Mouse (Mus musculus): ENCODE measurements around the gene Fam208b. TPM values are rescaled to one million over a fixed set of nuclear protein-coding genes. Genes with fewer than 3 reads are reported as not detected.
"Not testable (repeated sequence)": the region's sequence is repeated elsewhere in the genome, so short reads cannot be mapped to it uniquely, and the experiment has no call there.

Gene Fam208b
- total and polyA plus RNA-seq, 3 experiments = 2.5 to 13.1 (median 12.8) TPM

DNA sequence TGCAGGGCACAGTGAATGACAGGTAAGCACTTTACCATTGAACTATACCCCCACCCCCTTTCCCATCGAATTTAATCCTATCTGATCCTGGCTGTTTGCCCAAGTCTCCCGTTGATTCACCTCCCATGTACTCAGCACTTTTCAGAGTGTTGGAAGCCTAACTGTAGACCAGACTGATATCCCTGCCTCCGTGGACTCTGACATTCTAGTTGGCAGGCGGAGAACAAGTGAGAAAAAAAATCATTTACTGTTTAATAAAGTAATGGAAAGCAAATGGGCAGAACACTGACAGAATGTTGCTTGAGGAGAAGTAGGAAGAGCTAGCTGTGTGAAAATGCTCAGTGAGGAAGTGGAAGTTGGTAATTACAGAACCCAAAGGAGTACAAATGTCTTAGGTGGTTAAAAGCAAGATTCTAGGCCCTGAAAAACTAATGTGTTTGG lies 85.3 kb downstream of the Fam208b start:
- 24% methylated on average over 4 of the region's 4 CpGs for WGBS
- Histone ChIP-seq H3K4me3 (no peak overlapping the region), H3K79me2 (replicated peaks; ENCODE audit: control insufficient read depth, insufficient read depth, low read length) (no peaks in the 10 kb centered on the region), H3K27me3 (ENCODE audit: control insufficient read depth, insufficient read depth, low read length) (no peaks in the 10 kb centered on the region), H3K27ac (no peak overlapping the region; the same call in 1 of the 2 replicates), H3K9ac (ENCODE audit: low read depth, low read length) (no peak overlapping the region), H3K36me3 (ENCODE audit: control insufficient read depth, insufficient read depth, low read length) (no peaks in the 10 kb centered on the region), H3K4me1 (ENCODE audit: control insufficient read depth, insufficient read depth, low read length) (peaks cover 1% of the 10 kb centered on the region; the same call in 1 of the 2 replicates)
- TF ChIP-seq CTCF (IDR thresholded peaks at IDR 0.05) = no peak
- no peak for TF ChIP-seq EP300 (IDR thresholded peaks at IDR 0.05; ENCODE audit: insufficient read depth, low read depth, low read length)
- no peak for TF ChIP-seq POLR2A (IDR thresholded peaks at IDR 0.05; ENCODE audit: insufficient read depth, low read depth, low read length)
- DNase-seq = no peak
- intact Hi-C loops (cut with DNase I) = no loop called here

DNA sequence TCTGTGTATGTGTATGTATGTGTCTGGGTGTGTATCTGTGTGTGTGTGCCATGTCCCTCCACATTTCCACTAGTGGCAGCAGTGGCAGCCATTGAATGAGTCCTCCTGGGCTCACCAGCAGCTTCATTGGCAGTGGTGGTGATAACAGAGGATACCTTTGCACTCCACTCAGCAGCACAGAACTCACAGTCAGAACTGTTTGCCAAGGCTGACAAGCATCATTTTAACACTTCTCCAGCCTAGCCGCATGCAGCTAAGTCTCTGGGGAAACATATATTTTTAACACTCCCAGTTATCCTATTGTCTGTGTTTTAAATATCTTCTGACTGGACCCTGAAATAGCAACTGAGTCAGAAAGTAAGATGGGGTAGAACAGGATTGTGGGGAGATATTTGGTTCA lies 87.0 kb downstream of the Fam208b start:
- no peak overlapping the region for H3K4me3 ChIP-seq

DNA sequence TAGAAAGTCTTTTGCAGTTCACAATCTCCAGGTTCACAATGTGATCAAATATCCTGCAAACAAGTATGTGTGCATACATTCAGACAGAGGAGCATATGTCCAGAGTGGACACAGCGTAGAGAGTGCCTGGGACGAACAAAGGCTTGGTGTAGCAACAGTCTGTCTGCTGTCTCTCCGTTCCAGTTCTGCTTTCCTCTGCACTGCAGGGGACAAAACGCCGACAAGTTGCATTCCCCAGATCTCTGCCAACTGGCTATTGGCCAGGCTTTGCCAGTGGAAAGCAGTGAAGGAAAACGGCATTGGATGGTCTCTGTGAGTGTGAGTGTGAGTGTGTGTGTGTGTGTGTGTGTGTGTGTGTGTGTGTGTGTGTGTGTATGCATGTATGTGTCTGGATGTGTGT lies 87.4 kb downstream of the Fam208b start:
- Histone ChIP-seq H3K9ac (ENCODE audit: low read depth, low read length) (no peak overlapping the region), H3K4me3 (no peak overlapping the region), H3K36me3 (ENCODE audit: control insufficient read depth, insufficient read depth, low read length) (no peaks in the 10 kb centered on the region), H3K27me3 (ENCODE audit: control insufficient read depth, insufficient read depth, low read length) (no peaks in the 10 kb centered on the region), H3K79me2 (replicated peaks; ENCODE audit: control insufficient read depth, insufficient read depth, low read length) (no peaks in the 10 kb centered on the region), H3K27ac (no peak overlapping the region), H3K4me1 (ENCODE audit: control insufficient read depth, insufficient read depth, low read length) (peaks cover 1% of the 10 kb centered on the region; the same call in 1 of the 2 replicates)
- DNase-seq = peak in 1 of 2 experiments; percentile 37
- no peak for TF ChIP-seq POLR2A (IDR thresholded peaks at IDR 0.05; ENCODE audit: insufficient read depth, low read depth, low read length)
- no peak for TF ChIP-seq EP300 (IDR thresholded peaks at IDR 0.05; ENCODE audit: insufficient read depth, low read depth, low read length)
- TF ChIP-seq CTCF (IDR thresholded peaks at IDR 0.05) = no peak
- 17% methylated on average over 6 of the region's 6 CpGs for WGBS
- intact Hi-C loops (cut with DNase I) = no loop called here

More for the DNA sequence above, 87.0 kb downstream of the Fam208b start:
- WGBS = 31% methylated on average over 1 of the region's 1 CpGs
- no peaks in the 10 kb centered on the region for H3K79me2 ChIP-seq (replicated peaks; ENCODE audit: control insufficient read depth, insufficient read depth, low read length)
- no peak for DNase-seq
- H3K36me3 ChIP-seq (ENCODE audit: control insufficient read depth, insufficient read depth, low read length) = no peaks in the 10 kb centered on the region
- TF ChIP-seq POLR2A (IDR thresholded peaks at IDR 0.05; ENCODE audit: insufficient read depth, low read depth, low read length) = no peak
- TF ChIP-seq CTCF (IDR thresholded peaks at IDR 0.05) = no peak
- no peak overlapping the region for H3K9ac ChIP-seq (ENCODE audit: low read depth, low read length)
- no peaks in the 10 kb centered on the region for H3K27me3 ChIP-seq (ENCODE audit: control insufficient read depth, insufficient read depth, low read length)
- intact Hi-C loops (cut with DNase I) = no loop called here
- no peak overlapping the region for H3K27ac ChIP-seq
- peaks cover 1% of the 10 kb centered on the region; the same call in 1 of the 2 replicates for H3K4me1 ChIP-seq (ENCODE audit: control insufficient read depth, insufficient read depth, low read length)

DNA sequence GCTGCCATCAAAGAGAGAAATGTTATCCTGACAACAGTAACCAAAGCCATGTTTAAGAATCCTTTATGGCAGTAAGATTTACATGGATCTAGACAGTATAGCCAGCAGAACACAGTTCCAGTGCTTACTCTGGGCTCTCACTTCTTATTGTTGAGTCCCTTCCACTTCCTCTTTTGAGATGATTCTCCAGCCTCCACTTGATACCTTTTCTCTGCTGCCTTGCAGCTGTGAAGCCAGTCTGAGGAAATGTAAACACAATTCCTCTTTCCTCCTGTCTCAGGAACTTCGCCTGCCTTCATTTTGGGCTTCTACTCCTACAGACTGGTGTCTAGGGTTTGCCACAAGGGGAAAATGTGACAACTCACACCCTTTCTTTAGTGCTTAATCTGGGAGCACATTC lies 90.9 kb downstream of the Fam208b start:
- 21% methylated on average over 1 of the region's 1 CpGs for WGBS
- H3K36me3 ChIP-seq (ENCODE audit: control insufficient read depth, insufficient read depth, low read length); intact Hi-C loops (cut with DNase I); DNase-seq; H3K4me3 ChIP-seq; H3K79me2 ChIP-seq (replicated peaks; ENCODE audit: control insufficient read depth, insufficient read depth, low read length); H3K27ac ChIP-seq; H3K27me3 ChIP-seq (ENCODE audit: control insufficient read depth, insufficient read depth, low read length); H3K4me1 ChIP-seq (ENCODE audit: control insufficient read depth, insufficient read depth, low read length); H3K9ac ChIP-seq (ENCODE audit: low read depth, low read length): not testable (repeated sequence)

DNA sequence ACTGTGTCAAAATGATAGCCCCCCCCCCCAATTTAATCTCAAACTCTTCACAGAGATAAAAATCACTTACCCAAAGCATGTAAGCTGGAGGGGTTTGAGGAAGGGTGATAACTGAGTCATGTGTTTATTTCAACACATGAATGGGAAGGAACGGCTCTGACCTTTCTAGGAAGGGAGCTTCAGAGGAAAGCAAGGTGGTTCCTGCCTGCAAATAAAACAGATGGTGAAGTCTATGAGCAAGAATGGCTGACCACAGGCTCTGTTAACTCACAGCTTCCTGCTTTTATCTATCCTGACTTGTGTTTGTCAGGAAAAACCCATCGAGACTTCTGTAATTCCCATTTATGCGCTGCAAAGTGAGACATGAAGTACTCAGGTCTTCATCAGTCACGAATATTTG lies 91.6 kb downstream of the Fam208b start:
- 26% methylated on average over 4 of the region's 4 CpGs for WGBS
- H3K4me1 ChIP-seq (ENCODE audit: control insufficient read depth, insufficient read depth, low read length); H3K9ac ChIP-seq (ENCODE audit: low read depth, low read length); intact Hi-C loops (cut with DNase I); H3K27ac ChIP-seq; H3K27me3 ChIP-seq (ENCODE audit: control insufficient read depth, insufficient read depth, low read length); DNase-seq; H3K36me3 ChIP-seq (ENCODE audit: control insufficient read depth, insufficient read depth, low read length); H3K79me2 ChIP-seq (replicated peaks; ENCODE audit: control insufficient read depth, insufficient read depth, low read length); H3K4me3 ChIP-seq: not testable (repeated sequence)

Other genes with a start within 250 kb of the Fam208b start
- 100 to 1,000 TPM; 243 to 262 TPM for gene Gdi2, start 73.0 kb downstream of the Fam208b start, total RNA-seq (2021)
- 71.4 and 114 TPM in 2 replicates for gene Gdi2, start 73.0 kb downstream of the Fam208b start, polyA plus RNA-seq (2012; rRNA removed)
- gene Asb13, start 22.9 kb upstream of the Fam208b start, total RNA-seq (2021) = 10 to 100 TPM in 1 of 2 experiments, 1 to 10 TPM in 1; 8.4 to 11.5 TPM
- gene Asb13, start 22.9 kb upstream of the Fam208b start, polyA plus RNA-seq (2012; rRNA removed) = 8.7 and 11.4 TPM in 2 replicates
- not detected for gene Calml3, start 193.2 kb upstream of the Fam208b start, total RNA-seq (2021)
- 2.7 TPM in 1 of 2 replicates, not detected in the other for gene Calml3, start 193.2 kb upstream of the Fam208b start, polyA plus RNA-seq (2012; rRNA removed)
- not detected for gene Calm4, start 226.6 kb upstream of the Fam208b start, total RNA-seq (2021)
- not detected in 2 replicates for gene Calm4, start 226.6 kb upstream of the Fam208b start, polyA plus RNA-seq (2012; rRNA removed)
- not detected for gene Calm5, start 243.1 kb upstream of the Fam208b start, total RNA-seq (2021)
- not detected in 2 replicates for gene Calm5, start 243.1 kb upstream of the Fam208b start, polyA plus RNA-seq (2012; rRNA removed)